Mouse (Mus musculus): ENCODE measurements around the gene Rybp. TPM values are rescaled to one million over a fixed set of nuclear protein-coding genes. Genes with fewer than 3 reads are reported as not detected.

The Rybp gene
- polyA plus RNA-seq, 1 experiment = 28.1 TPM

- no peak for TF ChIP-seq CTCF (IDR thresholded peaks at IDR 0.05; ENCODE audit: low read depth, low read length)
- TF ChIP-seq POLR2A (IDR thresholded peaks at IDR 0.05; ENCODE audit: borderline replicate concordance, low read depth, low read length) = no peak
- no peak overlapping the region for H3K27ac ChIP-seq (ENCODE audit: insufficient read depth, low read depth, low read length)
- no peak overlapping the region for H3K4me3 ChIP-seq (ENCODE audit: insufficient read depth, low read length)
- H3K4me1 ChIP-seq (ENCODE audit: control insufficient read depth, insufficient read depth, low read length) = peaks cover 8% of the 10 kb centered on the region
These were observed 16.5 kb downstream of the Rybp start for GRCm38 (mm10) chr6:100270765-100271164.

GRCm38 (mm10) chr6:100259607-100260006, 27.7 kb downstream of the Rybp start:
- Histone ChIP-seq H3K4me3 (ENCODE audit: insufficient read depth, low read length) (no peak overlapping the region), H3K27ac (ENCODE audit: insufficient read depth, low read depth, low read length) (no peak overlapping the region), H3K4me1 (ENCODE audit: control insufficient read depth, insufficient read depth, low read length) (peaks cover 13% of the 10 kb centered on the region)
- no peak for TF ChIP-seq POLR2A (IDR thresholded peaks at IDR 0.05; ENCODE audit: borderline replicate concordance, low read depth, low read length)
- no peak for TF ChIP-seq CTCF (IDR thresholded peaks at IDR 0.05; ENCODE audit: low read depth, low read length)

GRCm38 (mm10) chr6:100258278-100258677, 29.0 kb downstream of the Rybp start:
- Histone ChIP-seq H3K4me1 (ENCODE audit: control insufficient read depth, insufficient read depth, low read length) (peaks cover 13% of the 10 kb centered on the region), H3K4me3 (ENCODE audit: insufficient read depth, low read length) (no peak overlapping the region)
- TF ChIP-seq POLR2A (IDR thresholded peaks at IDR 0.05; ENCODE audit: borderline replicate concordance, low read depth, low read length) (no peak), CTCF (IDR thresholded peaks at IDR 0.05; ENCODE audit: low read depth, low read length) (no peak)

GRCm38 (mm10) chr6:100255411-100255810, 31.9 kb downstream of the Rybp start:
- peaks cover 11% of the 10 kb centered on the region for H3K4me1 ChIP-seq (ENCODE audit: control insufficient read depth, insufficient read depth, low read length)
- no peak overlapping the region for H3K4me3 ChIP-seq (ENCODE audit: insufficient read depth, low read length)
- H3K27ac ChIP-seq (ENCODE audit: insufficient read depth, low read depth, low read length) = no peak overlapping the region
- TF ChIP-seq CTCF (IDR thresholded peaks at IDR 0.05; ENCODE audit: low read depth, low read length) (no peak), POLR2A (IDR thresholded peaks at IDR 0.05; ENCODE audit: borderline replicate concordance, low read depth, low read length) (no peak)

More at GRCm38 (mm10) chr6:100258278-100258677, 29.0 kb downstream of the Rybp start:
- no peak overlapping the region for H3K27ac ChIP-seq (ENCODE audit: insufficient read depth, low read depth, low read length)

- Histone ChIP-seq H3K4me1 (ENCODE audit: control insufficient read depth, insufficient read depth, low read length) (peaks cover 12% of the 10 kb centered on the region), H3K27ac (ENCODE audit: insufficient read depth, low read depth, low read length) (no peak overlapping the region), H3K4me3 (ENCODE audit: insufficient read depth, low read length) (no peak overlapping the region)
- TF ChIP-seq CTCF (IDR thresholded peaks at IDR 0.05; ENCODE audit: low read depth, low read length) = no peak
- no peak for TF ChIP-seq POLR2A (IDR thresholded peaks at IDR 0.05; ENCODE audit: borderline replicate concordance, low read depth, low read length)
These were observed 32.6 kb downstream of the Rybp start for GRCm38 (mm10) chr6:100254671-100255070.

- TF ChIP-seq CTCF (IDR thresholded peaks at IDR 0.05; ENCODE audit: low read depth, low read length) = no peak
- TF ChIP-seq POLR2A (IDR thresholded peaks at IDR 0.05; ENCODE audit: borderline replicate concordance, low read depth, low read length) = no peak
- Histone ChIP-seq H3K4me3 (ENCODE audit: insufficient read depth, low read length) (no peak overlapping the region), H3K4me1 (ENCODE audit: control insufficient read depth, insufficient read depth, low read length) (peaks cover 8% of the 10 kb centered on the region), H3K27ac (ENCODE audit: insufficient read depth, low read depth, low read length) (no peak overlapping the region)
These were observed 42.8 kb downstream of the Rybp start for GRCm38 (mm10) chr6:100244474-100244873.

- Histone ChIP-seq H3K4me3 (ENCODE audit: insufficient read depth, low read length) (no peak overlapping the region), H3K27ac (ENCODE audit: insufficient read depth, low read depth, low read length) (no peak overlapping the region), H3K4me1 (ENCODE audit: control insufficient read depth, insufficient read depth, low read length) (no peaks in the 10 kb centered on the region)
- no peak for TF ChIP-seq CTCF (IDR thresholded peaks at IDR 0.05; ENCODE audit: low read depth, low read length)
- TF ChIP-seq POLR2A (IDR thresholded peaks at IDR 0.05; ENCODE audit: borderline replicate concordance, low read depth, low read length) = no peak
These were observed 52.2 kb downstream of the Rybp start for GRCm38 (mm10) chr6:100235036-100235435.

GRCm38 (mm10) chr6:100233522-100233921, 53.8 kb downstream of the Rybp start:
- H3K4me1 ChIP-seq (ENCODE audit: control insufficient read depth, insufficient read depth, low read length) = no peaks in the 10 kb centered on the region
- TF ChIP-seq POLR2A (IDR thresholded peaks at IDR 0.05; ENCODE audit: borderline replicate concordance, low read depth, low read length) (no peak), CTCF (IDR thresholded peaks at IDR 0.05; ENCODE audit: low read depth, low read length) (no peak)
- no peak overlapping the region for H3K27ac ChIP-seq (ENCODE audit: insufficient read depth, low read depth, low read length)
- no peak overlapping the region for H3K4me3 ChIP-seq (ENCODE audit: insufficient read depth, low read length)

- Histone ChIP-seq H3K4me1 (ENCODE audit: control insufficient read depth, insufficient read depth, low read length) (no peaks in the 10 kb centered on the region), H3K27ac (ENCODE audit: insufficient read depth, low read depth, low read length) (no peak overlapping the region), H3K4me3 (ENCODE audit: insufficient read depth, low read length) (no peak overlapping the region)
- TF ChIP-seq CTCF (IDR thresholded peaks at IDR 0.05; ENCODE audit: low read depth, low read length) (no peak), POLR2A (IDR thresholded peaks at IDR 0.05; ENCODE audit: borderline replicate concordance, low read depth, low read length) (no peak)
These were observed 54.2 kb downstream of the Rybp start for GRCm38 (mm10) chr6:100233061-100233460.

- H3K27ac ChIP-seq (ENCODE audit: insufficient read depth, low read depth, low read length) = no peak overlapping the region
- TF ChIP-seq POLR2A (IDR thresholded peaks at IDR 0.05; ENCODE audit: borderline replicate concordance, low read depth, low read length) (no peak), CTCF (IDR thresholded peaks at IDR 0.05; ENCODE audit: low read depth, low read length) (no peak)
- H3K4me3 ChIP-seq (ENCODE audit: insufficient read depth, low read length) = no peak overlapping the region
- peaks cover 4% of the 10 kb centered on the region for H3K4me1 ChIP-seq (ENCODE audit: control insufficient read depth, insufficient read depth, low read length)
These were observed 61.1 kb downstream of the Rybp start for GRCm38 (mm10) chr6:100226204-100226603.

GRCm38 (mm10) chr6:100223932-100224331, 63.4 kb downstream of the Rybp start:
- Histone ChIP-seq H3K4me1 (ENCODE audit: control insufficient read depth, insufficient read depth, low read length) (peaks cover 4% of the 10 kb centered on the region), H3K4me3 (ENCODE audit: insufficient read depth, low read length) (no peak overlapping the region), H3K27ac (ENCODE audit: insufficient read depth, low read depth, low read length) (no peak overlapping the region)
- TF ChIP-seq POLR2A (IDR thresholded peaks at IDR 0.05; ENCODE audit: borderline replicate concordance, low read depth, low read length) = no peak
- no peak for TF ChIP-seq CTCF (IDR thresholded peaks at IDR 0.05; ENCODE audit: low read depth, low read length)

Measured in bone marrow macrophage, adult 2 months (primary cell).